Mouse (Mus musculus) kidney, postnatal 0 days (tissue): ENCODE data around the gene Gm17067. TPM values are rescaled to one million over a fixed set of nuclear protein-coding genes. Genes with fewer than 3 reads are reported as not detected.
"Not testable (repeated sequence)": the region's sequence is repeated elsewhere in the genome, so short reads cannot be mapped to it uniquely, and the experiment has no call there.

ENCODE experiments used
- ATAC-seq: fragments of 200-750 bp; cut with Nextera tagmentation; replicated peaks from 2 replicates; pipeline ENCODE4 v1.8.0; 2017; ENCODE audit warnings: low read depth, moderate number of reproducible peaks, moderate TSS enrichment, moderate library complexity; ENCODE audit not compliant: low FRiP score
- DNase-seq: peaks from one replicate; pipeline ENCODE4 v3.0.0-alpha.2; 2016; ENCODE audit warnings: low spot score
- H3K27ac ChIP-seq: fragments of 300-500 bp; sonication (generic); 2 replicates; pipeline ENCODE4 v1.5.1; 2014; ENCODE audit warnings: mild to moderate bottlenecking
- H3K27me3 ChIP-seq: fragments of 300-500 bp; sonication (generic); 2 replicates; pipeline ENCODE4 v1.6.1; 2014; ENCODE audit warnings: low read length, mixed read lengths; ENCODE audit not compliant: insufficient read depth
- H3K36me3 ChIP-seq: fragments of 300-500 bp; sonication (generic); 2 replicates; pipeline ENCODE4 v1.6.1; 2014; ENCODE audit warnings: low read length, mixed read lengths; ENCODE audit not compliant: insufficient read depth
- H3K4me1 ChIP-seq: fragments of 300-500 bp; sonication (generic); replicated peaks from 2 replicates; pipeline ENCODE4 v1.6.1; 2014; ENCODE audit warnings: antibody characterized with exemption, low read length, mixed read lengths; ENCODE audit not compliant: insufficient read depth
- H3K4me2 ChIP-seq: fragments of 300-500 bp; sonication (generic); 2 replicates; pipeline ENCODE4 v1.6.1; 2014; ENCODE audit warnings: mild to moderate bottlenecking, low read length, moderate library complexity, mixed read lengths
- H3K4me3 ChIP-seq: fragments of 300-500 bp; sonication (generic); replicated peaks from 2 replicates; pipeline ENCODE4 v1.5.1; 2014; ENCODE audit warnings: low read depth, low read length
- H3K9ac ChIP-seq: fragments of 300-500 bp; sonication (generic); 2 replicates; pipeline ENCODE4 v1.6.1; 2014; ENCODE audit warnings: low read depth, low read length
- H3K9me3 ChIP-seq: fragments of 300-500 bp; sonication (generic); replicated peaks from 2 replicates; pipeline ENCODE4 v1.6.1; 2016; ENCODE audit warnings: low read length, inconsistent platforms, mixed read lengths
- CTCF ChIP-seq: IDR thresholded peaks from 2 replicates; pipeline ENCODE4 v1.5.1; 2016; ENCODE audit warnings: antibody characterized with exemption, low read depth, mild to moderate bottlenecking, moderate library complexity
- WGBS: fragments of 180-500 bp; shearing (Covaris S2); extraction: QIAGEN DNeasy Blood & Tissue Kit; methylation state at CpG from one replicate; pipeline ENCODE4 v1.1.7; 2014; 5-methylcytosine and 5-hydroxymethylcytosine counted together
- polyA plus RNA-seq: library from polyadenylated mRNA; unstranded; fragments of >200 nt; fragmentation: Nextera tagmentation; extraction: Ambion mirVana; gene quantifications from 2 replicates; pipeline ENCODE4 v1.2.1, GENCODE M21; 2015

The Gm17067 gene
- polyA plus RNA-seq, 1 experiment from 2014 or later, result not detected

DNA sequence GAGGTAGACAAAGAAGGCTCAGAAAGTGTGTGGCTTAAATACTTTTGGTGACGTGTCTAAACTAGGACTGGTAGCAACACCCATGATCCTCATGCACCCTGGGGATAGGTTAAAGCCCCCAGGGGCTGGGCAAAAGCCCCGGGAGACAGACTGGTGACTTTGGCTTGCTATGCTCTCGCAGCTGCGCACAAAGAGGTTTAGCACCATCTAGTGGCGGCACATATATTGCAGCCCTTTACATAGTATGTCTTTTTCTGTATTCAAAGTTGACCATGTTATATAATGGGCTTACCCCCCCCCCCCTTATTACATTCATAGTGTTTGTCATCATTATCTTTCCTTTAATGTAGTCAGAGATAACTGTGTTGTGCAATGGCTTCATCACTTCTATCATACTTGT, 66.7 kb downstream of the Gm17067 start:
- not testable (repeated sequence) for H3K27me3 ChIP-seq, DNase-seq, H3K9ac ChIP-seq, H3K4me1 ChIP-seq, H3K36me3 ChIP-seq, H3K27ac ChIP-seq, H3K9me3 ChIP-seq, H3K4me3 ChIP-seq, H3K4me2 ChIP-seq, ATAC-seq
- TF ChIP-seq CTCF, result peak; percentile 16; the same call in 1 of the 2 replicates
- 76% methylated on average over 4 of the region's 5 CpGs for WGBS

Other genes with a start within 250 kb of the Gm17067 start
- gene Zfp141, start 221.3 kb downstream of the Gm17067 start, polyA plus RNA-seq, result 6.4 and 6.9 TPM in 2 replicates
- 4.3 TPM in 1 of 2 replicates, not detected in the other for gene Gm21028, start 148.4 kb downstream of the Gm17067 start, polyA plus RNA-seq
- 1.1 and 1.4 TPM in 2 replicates for gene Zfp977, start 134.5 kb downstream of the Gm17067 start, polyA plus RNA-seq
- gene Zfp976, start 84.4 kb downstream of the Gm17067 start, polyA plus RNA-seq, result 2.4 and 2.6 TPM in 2 replicates
- 5.1 and 5.7 TPM in 2 replicates for gene Zfp975, start 34.3 kb downstream of the Gm17067 start, polyA plus RNA-seq
- gene Vmn2r62, start 66.5 kb upstream of the Gm17067 start, polyA plus RNA-seq, result not detected in 2 replicates
- gene Gm2381, start 140.2 kb upstream of the Gm17067 start, polyA plus RNA-seq, result not detected in 2 replicates
- not detected in 2 replicates for gene Vmn2r63, start 206.8 kb upstream of the Gm17067 start, polyA plus RNA-seq